12 mouse cellular contexts compared by ENCODE assay signal in genomic region chr4:34322841-34323240, GRCm38 (mm10).
"Had no signal": no experiment of that assay in that cellular context is flagged by ENCODE, and none has a peak within 500 bp of the region (broad histone marks: within the 10 kb centered on the region; RNA-seq: fewer than 3 reads in every experiment).

No protein-coding gene starts in this region.

- H3K4me1 ChIP-seq: kidney, embryonic 15.5 days; midbrain, embryonic 12.5 days had no signal

- DNase-seq: kidney, postnatal 14 days; liver; lung, adult 18-20 months; right cerebral cortex, adult 18-20 months; right cerebral cortex, postnatal 25 days; thymus, postnatal 4 days had no signal

- H3K27ac ChIP-seq: kidney, embryonic 15.5 days; limb, embryonic 12.5 days; liver, embryonic 14.5 days; midbrain, embryonic 12.5 days; neural tube, embryonic 15.5 days had no signal

- H3K27me3 ChIP-seq: kidney, embryonic 15.5 days; limb, embryonic 12.5 days; midbrain, embryonic 12.5 days; neural tube, embryonic 15.5 days had no signal

- H3K9ac ChIP-seq: kidney, embryonic 15.5 days; limb, embryonic 12.5 days; liver, embryonic 14.5 days; midbrain, embryonic 12.5 days; neural tube, embryonic 15.5 days had no signal

- H3K4me2 ChIP-seq: kidney, embryonic 15.5 days; limb, embryonic 12.5 days; midbrain, embryonic 12.5 days; neural tube, embryonic 15.5 days had no signal

- H3K36me3 ChIP-seq: kidney, embryonic 15.5 days; limb, embryonic 12.5 days; midbrain, embryonic 12.5 days; neural tube, embryonic 15.5 days had no signal

- H3K9me3 ChIP-seq: kidney, embryonic 15.5 days; limb, embryonic 12.5 days; midbrain, embryonic 12.5 days; neural tube, embryonic 15.5 days had no signal

- H3K4me3 ChIP-seq: kidney, embryonic 15.5 days; limb, embryonic 12.5 days; midbrain, embryonic 12.5 days; myocyte; neural tube, embryonic 15.5 days had no signal
